ENCODE assay signal across 9 mouse cellular contexts in genomic region chr19:42904726-42905125, GRCm38 (mm10).
A peak's percentile ranks its signal among the peaks of the same experiment; 100 is the strongest.
DNase-seq lines count a peak whose midpoint lies in the region; ATAC-seq and TF ChIP-seq lines count a peak whose summit lies in the region.
"Had no signal": no experiment of that assay in that cellular context is flagged by ENCODE, and none has a peak within 500 bp of the region (broad histone marks: within the 10 kb centered on the region; RNA-seq: fewer than 3 reads in every experiment).

No protein-coding gene starts in this region.

- no peak for TF ChIP-seq CTCF in lung, embryonic 14.5 days (IDR thresholded peaks at IDR 0.05; ENCODE audit: low read depth)
- TF ChIP-seq CTCF in lung, adult 2 months (IDR thresholded peaks at IDR 0.05; ENCODE audit: insufficient read depth, low read length), result no peak

- peak; percentile 17 for DNase-seq in adrenal gland, postnatal 14 days
- DNase-seq in adrenal gland, postnatal 25 days, result no peak
- DNase-seq in lung, embryonic 14.5 days, result peak; percentile 56
- DNase-seq in lung, adult 2 months, result no peak
- peak; percentile 4 for DNase-seq in lung, postnatal 25 days (ENCODE audit: low spot score)
- DNase-seq in right cerebral cortex, postnatal 14 days, result no peak
- DNase-seq in gastrocnemius, postnatal 10 days, result no peak

- no peak overlapping the region for H3K4me3 ChIP-seq in lung, embryonic 14.5 days (ENCODE audit: low read depth, low read length)
- no peak overlapping the region for H3K4me3 ChIP-seq in lung, adult 2 months (replicated peaks; ENCODE audit: extremely low read depth, low read depth, low read length)
- H3K4me3 ChIP-seq in stomach, embryonic 14.5 days (ENCODE audit: low read depth, low read length), result no peak overlapping the region
- H3K4me3 ChIP-seq: forebrain, embryonic 12.5 days had no signal

- H3K27ac ChIP-seq in lung, embryonic 14.5 days (ENCODE audit: low read depth), result peak overlapping the region; percentile 42; the same call in 1 of the 2 replicates
- no peak overlapping the region for H3K27ac ChIP-seq in stomach, embryonic 14.5 days (ENCODE audit: low read length)
- H3K27ac ChIP-seq: forebrain, embryonic 12.5 days had no signal

- no peaks in the 10 kb centered on the region for H3K27me3 ChIP-seq in lung, embryonic 14.5 days (ENCODE audit: insufficient read depth, low read length)
- H3K27me3 ChIP-seq in stomach, embryonic 14.5 days (ENCODE audit: control insufficient read depth, insufficient read depth, low read length), result no peaks in the 10 kb centered on the region
- H3K27me3 ChIP-seq: forebrain, embryonic 12.5 days had no signal

- 20% methylated on average over 7 of the region's 7 CpGs for WGBS in lung, embryonic 14.5 days
- 29% methylated on average over 7 of the region's 7 CpGs for WGBS in lung, adult 2 months
- WGBS in stomach, embryonic 14.5 days, result 27% methylated on average over 7 of the region's 7 CpGs

- no peak overlapping the region; the same call in 1 of the 2 replicates for H3K9ac ChIP-seq in lung, embryonic 14.5 days
- no peak overlapping the region for H3K9ac ChIP-seq in stomach, embryonic 14.5 days (replicated peaks; ENCODE audit: low read depth, low read length)
- H3K9ac ChIP-seq: forebrain, embryonic 12.5 days had no signal

- no peak overlapping the region for H3K4me2 ChIP-seq in lung, embryonic 14.5 days
- 0 out of 2 replicates have a peak overlapping the region, but pooled peaks have one; percentile 3 for H3K4me2 ChIP-seq in stomach, embryonic 14.5 days (replicated peaks; ENCODE audit: low read depth, low read length)
- H3K4me2 ChIP-seq: forebrain, embryonic 12.5 days had no signal

- no peaks in the 10 kb centered on the region for H3K36me3 ChIP-seq in lung, embryonic 14.5 days (ENCODE audit: insufficient read depth)
- H3K36me3 ChIP-seq in stomach, embryonic 14.5 days (ENCODE audit: control insufficient read depth, insufficient read depth, low read length), result no peaks in the 10 kb centered on the region
- H3K36me3 ChIP-seq: forebrain, embryonic 12.5 days had no signal

- H3K4me1 ChIP-seq in lung, embryonic 14.5 days (ENCODE audit: insufficient read depth), result peaks cover 17% of the 10 kb centered on the region
- no peaks in the 10 kb centered on the region for H3K4me1 ChIP-seq in lung, adult 2 months (ENCODE audit: control insufficient read depth, insufficient read depth, low read length)
- peaks cover 7% of the 10 kb centered on the region; the same call in 1 of the 2 replicates for H3K4me1 ChIP-seq in stomach, embryonic 14.5 days (ENCODE audit: control insufficient read depth, insufficient read depth, low read length)

- no peak for TF ChIP-seq POLR2A in lung, adult 2 months (IDR thresholded peaks at IDR 0.05; ENCODE audit: borderline replicate concordance, extremely low read depth, low read depth, low read length)

- H3K9me3 ChIP-seq in lung, embryonic 14.5 days (ENCODE audit: low read depth, low read length), result no peaks in the 10 kb centered on the region
- no peaks in the 10 kb centered on the region for H3K9me3 ChIP-seq in stomach, embryonic 14.5 days (ENCODE audit: control insufficient read depth, low read depth, low read length)
- H3K9me3 ChIP-seq: forebrain, embryonic 12.5 days had no signal

- ATAC-seq in lung, embryonic 14.5 days (ENCODE audit: insufficient read depth), result peak; percentile 56; the same call in 1 of the 2 replicates
- no peak for ATAC-seq in stomach, embryonic 14.5 days (ENCODE audit: insufficient number of reproducible peaks, insufficient read depth, low FRiP score, low read depth)

Comparison
In these comparisons a context has a peak if more than half of its experiments do, and no peak if none do; other contexts are left out.
1. DNase-seq: peak in adrenal gland, postnatal 14 days (single experiment), lung, embryonic 14.5 days (single experiment) and lung, postnatal 25 days (single experiment); none in adrenal gland, postnatal 25 days (single experiment), lung, adult 2 months (single experiment), right cerebral cortex, postnatal 14 days (single experiment) and gastrocnemius, postnatal 10 days (single experiment).